Mouse (Mus musculus) brain, embryonic 14.5 days (tissue): ENCODE results near the gene Prkrip1.

ENCODE experiments used
- CTCF ChIP-seq: fragments of 200-500 bp; IDR thresholded peaks from 2 replicates; pipeline ENCODE4 v1.5.1; 2012; ENCODE audit warnings: inconsistent platforms, mild to moderate bottlenecking, moderate library complexity, borderline replicate concordance; ENCODE audit not compliant: insufficient read depth, insufficient read length; ENCODE audit errors: extremely low read depth
- POLR2A ChIP-seq: fragments of 200-500 bp; IDR thresholded peaks from 2 replicates; pipeline ENCODE4 v1.6.1; 2012; ENCODE audit warnings: mild to moderate bottlenecking, inconsistent platforms, borderline replicate concordance; ENCODE audit not compliant: poor library complexity, insufficient read depth, insufficient read length, severe bottlenecking; ENCODE audit errors: extremely low read depth

GRCm38 (mm10) chr5:136215958-136216357 is 17.2 kb upstream of the Prkrip1 start:
- TF ChIP-seq CTCF (no peak), POLR2A (no peak)
